Mouse (Mus musculus) ovary, postnatal 36 days (tissue): ENCODE measurements around the gene Dst.
A peak's percentile ranks its signal among the peaks of the same experiment; 100 is the strongest.

ENCODE experiments used
- DNase-seq: peaks from one replicate; pipeline ENCODE4 v3.0.0; 2022; ENCODE audit warnings: low spot score, mixed read lengths

Gene Dst

DNA sequence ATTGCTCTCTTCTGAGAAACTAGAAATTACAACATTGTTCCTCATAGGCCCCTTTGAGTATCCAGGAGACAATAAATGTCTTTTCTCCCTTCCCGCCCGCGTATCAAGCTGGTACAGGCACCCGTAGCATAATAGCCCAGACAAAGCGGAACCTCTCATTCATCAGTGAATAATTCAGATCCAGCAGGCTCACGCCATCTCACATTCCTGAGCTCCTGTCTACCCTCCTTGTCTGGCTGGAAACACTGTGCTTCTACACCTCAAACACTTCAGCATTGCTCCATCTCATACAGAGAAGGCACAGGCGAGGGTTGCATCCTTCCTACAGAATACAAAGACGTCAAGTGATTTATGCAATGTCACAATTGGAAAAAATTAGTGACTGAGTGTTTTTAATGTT is 23.8 kb downstream of the Dst start:
- DNase-seq, result no peak

DNA sequence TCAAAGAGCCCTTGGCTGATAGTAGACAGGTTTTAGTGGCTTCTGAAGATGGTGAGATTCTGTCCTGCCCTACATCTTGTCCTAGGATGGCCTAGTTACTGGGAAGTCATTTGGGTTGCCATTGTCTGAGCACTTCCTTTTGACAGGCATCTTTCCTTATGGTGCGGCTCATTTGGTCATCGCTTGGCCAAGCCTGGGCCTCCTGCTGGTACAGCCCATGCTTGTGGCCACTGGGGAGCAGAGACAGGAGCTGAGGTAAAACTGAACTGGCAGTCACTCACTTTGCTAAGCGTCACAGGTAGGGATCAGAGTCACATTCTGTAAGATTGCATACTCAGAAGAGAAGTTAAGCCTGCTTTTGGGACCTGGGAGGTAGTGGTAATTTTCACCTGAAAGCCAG is 24.2 kb downstream of the Dst start:
- DNase-seq, result no peak

DNA sequence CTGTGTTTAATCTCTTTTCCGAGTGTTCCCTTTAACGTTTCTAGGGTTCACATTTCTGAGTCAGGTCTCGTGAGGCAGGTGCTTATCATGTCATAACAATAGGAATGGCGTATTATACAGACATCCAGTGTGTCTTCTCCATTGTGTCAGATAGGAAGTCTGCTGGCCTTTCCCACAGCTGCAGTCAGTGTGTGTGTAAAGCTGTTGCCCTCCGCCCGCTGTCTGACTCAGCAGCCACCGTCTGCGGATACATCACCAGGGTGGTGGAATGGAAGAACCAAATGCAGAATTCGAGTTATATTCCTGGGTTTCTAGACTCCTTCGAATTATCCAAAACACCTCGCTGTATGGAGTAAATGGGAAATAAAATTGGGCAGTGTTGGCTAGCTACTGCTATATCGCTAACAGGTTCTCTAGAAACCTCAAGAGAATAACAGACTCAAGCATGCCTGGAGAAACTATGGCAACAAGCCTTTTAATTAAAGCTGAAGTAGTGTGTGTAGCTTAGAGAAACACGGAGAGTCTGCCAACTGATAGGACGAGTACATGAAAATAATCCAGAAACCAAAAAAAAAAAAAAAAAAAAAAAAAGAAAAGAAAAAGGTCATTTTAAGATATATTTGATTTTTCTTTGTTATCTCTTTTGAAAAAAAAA is 24.9 kb downstream of the Dst start:
- no peak for DNase-seq

DNA sequence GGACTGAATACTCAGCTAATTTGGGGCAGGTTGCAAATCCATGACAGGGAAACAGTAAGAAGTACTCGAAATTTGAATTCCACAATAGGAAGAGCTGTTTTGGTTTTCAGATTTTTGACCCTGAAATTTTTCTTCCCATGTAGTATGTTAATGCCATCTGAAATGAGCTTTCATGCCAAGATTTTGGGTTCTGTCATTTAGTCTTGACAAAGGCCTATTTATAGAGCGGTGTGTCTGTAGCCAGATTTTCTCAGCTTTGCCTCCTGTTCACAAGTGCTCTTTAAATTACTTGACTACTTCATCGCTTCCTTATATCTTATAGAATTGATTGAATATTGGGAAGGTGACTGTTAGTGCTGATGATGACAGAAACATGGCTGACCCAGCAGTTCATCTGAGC is 27.9 kb downstream of the Dst start:
- DNase-seq, result no peak

DNA sequence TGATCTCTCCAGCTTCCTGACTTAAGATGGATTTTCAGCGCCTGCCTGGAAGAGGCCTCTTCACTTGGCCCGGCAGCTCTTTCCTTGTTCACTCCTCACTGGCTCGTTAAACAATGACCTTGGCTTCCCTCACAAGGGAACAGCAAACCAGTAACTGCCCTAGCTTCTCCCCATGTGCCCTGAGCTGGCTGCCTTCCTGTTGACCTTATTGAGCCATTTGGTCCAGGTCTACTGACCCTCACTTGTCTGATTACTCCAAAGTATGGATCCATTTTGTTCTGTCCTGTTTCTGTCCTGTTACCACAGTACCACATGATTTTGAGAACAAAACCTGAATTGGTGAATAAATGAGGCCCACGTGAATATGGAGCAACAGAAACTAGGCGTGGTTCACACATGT is 31.8 kb downstream of the Dst start:
- no peak for DNase-seq

DNA sequence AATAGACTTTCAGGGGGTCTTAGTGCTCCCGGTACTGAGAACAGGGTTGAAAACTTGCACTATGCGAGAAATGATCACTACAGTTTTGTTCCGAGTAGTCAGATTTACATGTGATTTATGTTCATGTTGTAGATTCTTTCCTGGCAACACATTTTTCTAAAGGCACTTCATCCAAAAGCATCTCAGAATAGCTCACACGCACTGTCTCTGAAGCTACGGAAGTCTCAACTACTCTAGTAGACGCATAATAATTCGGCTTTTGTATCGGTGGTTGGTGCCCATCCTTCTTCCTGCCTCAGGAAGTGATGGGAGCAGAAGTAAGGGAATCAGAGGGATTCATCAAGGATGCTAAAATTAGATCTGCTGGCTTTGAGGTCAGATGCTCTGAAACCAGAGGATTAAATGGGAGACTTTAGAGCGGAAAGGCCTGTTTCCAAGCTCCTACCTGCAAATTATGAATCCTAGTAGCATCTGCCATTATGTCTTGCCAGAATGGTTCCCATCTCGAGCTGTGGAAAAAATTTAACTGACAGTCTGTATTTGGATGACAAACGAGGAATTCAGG is 32.4 kb downstream of the Dst start:
- DNase-seq, result no peak

DNA sequence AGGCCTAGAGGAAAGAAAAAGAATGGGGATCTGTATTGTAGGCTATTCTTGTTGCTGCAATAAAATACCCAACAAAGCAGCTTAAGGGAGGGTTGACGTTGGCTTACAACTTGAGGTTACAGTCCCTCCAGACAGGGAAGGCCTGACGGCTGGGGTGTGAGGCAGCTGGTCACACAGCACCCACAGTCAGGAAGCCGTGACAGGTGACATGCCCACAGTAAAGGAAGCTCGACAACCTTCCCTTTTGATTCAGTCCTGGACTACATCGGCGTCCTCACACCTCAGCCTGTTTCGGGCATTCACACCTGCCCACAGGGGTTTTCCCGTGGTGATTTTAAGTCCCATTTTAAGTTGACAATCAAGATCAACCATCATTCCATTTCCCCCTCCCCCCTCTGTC is 34.6 kb downstream of the Dst start:
- DNase-seq, result no peak

DNA sequence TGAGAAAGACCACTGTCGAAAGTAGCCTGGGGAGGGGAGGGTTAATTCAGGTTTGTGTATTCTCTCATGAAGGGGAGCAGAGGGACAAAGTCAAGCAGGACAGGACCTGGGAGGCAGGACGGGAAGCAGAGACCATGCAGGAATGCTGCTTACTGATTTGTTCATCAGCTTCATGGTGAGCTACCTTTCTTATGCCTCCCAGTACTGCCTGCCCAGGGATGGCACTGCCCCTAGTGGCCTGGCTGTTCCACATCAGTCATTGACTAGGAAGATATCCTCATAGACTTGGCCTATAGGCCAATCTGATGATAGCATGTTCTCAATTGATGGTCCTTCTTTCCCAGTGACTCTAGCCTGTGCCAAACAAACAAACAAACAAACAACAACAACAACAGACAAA is 35.9 kb downstream of the Dst start:
- no peak for DNase-seq

DNA sequence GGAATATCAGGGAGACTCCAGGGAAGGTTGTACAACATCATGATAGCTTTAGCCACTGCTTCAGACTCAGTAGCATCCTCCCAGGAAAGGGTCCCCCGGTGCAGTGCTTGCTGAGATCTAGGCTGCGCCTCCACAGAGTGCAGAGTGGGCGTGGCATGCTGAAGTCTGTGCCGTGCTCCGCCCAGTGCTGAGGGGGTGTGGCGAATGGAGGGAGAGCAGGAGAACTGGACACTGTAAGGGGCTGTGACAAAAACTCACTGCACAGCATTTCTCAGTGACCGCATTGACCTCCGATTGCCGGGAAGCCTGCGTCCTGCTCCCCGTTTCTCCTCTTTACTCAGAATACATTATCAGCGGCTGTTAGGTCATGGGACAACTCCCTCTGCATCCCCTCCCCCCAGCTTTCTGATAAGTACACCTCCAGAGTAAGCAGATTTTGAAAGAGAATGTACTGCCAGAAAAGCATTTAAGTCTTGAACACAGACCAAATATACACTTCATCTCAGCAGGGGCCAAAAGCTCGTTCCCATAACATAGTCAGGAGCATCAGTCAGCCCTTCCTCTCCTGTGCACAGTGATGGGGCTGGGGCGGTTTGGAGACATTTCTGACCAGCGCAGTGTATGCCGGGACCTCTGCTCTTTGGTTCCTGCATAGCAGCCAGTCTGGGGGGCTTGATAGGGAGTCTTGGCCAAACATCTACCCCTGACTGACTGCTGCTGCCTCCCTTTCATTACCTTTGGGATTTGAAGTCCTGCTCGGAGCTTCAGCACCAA is 37.1 kb downstream of the Dst start:
- peak; percentile 71 for DNase-seq

DNA sequence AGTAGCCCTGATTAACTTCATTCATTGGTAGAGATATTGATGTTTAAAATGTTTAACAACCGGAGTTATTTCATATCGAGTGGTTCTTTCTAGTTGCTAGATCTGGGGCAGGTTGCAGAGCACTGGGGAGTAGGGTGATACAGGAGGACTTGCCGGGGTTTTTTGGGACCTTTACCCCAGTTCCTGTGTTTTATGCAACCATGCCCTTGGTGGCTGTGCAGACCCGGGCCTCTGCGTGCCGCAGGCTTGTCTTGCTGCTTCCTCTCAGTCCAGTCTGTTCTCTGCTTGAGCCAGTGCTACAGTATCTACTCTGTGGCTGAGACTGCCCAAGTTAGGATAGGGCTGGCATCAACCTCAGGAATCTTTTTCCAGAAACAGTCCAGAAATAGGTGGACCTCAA is 37.7 kb downstream of the Dst start:
- DNase-seq, result no peak

DNA sequence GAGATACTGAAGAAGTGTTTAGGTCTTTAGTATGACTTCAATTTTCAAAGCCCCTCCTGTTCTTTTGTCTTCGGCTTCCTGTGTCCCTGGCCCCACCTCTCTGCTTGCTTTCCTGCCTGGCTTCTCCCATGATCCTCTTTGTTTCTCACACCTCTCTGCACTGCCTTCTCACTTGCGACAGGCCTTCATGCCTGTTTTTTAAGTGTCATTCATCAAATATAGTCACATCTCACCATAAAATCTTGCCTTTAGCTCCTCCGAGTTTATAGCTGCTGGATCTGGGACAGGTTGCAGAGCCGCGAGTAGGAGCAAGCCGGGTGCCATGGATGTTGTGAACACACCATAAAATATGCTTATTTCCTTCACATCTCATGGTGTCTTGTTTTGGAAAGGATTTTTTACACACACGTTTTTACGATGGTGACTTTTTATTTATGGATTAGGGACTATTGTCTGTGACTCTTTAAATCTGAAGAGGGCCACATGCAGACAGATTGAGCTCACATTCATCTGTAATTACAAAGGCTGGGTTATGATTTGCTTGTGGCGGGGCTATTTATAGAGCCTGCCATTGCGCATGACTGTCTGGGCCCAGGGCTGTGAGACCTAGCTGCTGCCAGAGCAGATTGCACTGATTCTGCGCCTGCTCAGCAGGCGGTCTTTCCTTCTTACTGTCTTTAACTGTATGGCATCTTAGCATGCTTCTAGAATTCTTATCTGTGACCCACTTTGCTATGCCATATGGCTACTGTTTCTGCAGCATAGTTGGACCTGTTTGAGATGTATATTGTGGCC is 38.8 kb downstream of the Dst start:
- no peak for DNase-seq

DNA sequence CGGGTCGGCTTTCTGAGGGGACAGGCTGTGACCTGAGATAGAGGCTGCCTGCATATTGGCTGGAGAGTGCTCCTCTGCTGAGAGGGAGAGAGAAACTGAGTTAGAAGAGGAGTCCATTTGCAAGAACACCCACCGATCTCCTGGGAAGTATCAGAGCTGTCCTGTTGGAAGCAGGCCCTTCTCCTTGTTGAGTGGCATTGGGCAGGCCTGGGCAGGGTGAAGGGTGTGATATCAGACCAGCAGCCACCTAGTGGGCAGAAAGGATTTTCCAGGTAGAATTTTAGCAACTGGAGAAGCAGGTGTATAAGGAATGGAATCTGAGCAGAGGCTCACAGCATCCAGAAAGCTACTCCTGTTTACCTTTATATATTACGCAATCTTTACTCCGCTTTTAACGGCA is 39.8 kb downstream of the Dst start:
- no peak for DNase-seq

DNA sequence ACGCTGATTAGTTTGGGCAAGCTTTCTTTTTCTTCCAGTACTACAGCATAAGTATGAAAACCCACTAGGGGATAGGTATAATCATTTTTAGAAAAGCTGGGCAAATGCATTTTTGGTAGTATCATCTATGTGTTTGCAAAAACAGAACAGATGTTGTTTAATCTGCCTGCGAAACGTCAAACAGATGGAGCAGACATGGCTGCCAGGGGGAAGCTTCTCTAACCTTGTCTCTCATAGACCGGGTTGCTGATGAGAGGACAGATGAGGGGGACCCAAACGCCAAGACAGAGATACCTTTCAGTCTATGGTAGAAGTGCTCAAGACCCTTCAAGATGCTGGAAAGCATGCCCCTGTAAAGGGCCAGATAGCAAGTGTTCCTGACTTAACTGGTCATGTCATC is 40.5 kb downstream of the Dst start:
- no peak for DNase-seq

DNA sequence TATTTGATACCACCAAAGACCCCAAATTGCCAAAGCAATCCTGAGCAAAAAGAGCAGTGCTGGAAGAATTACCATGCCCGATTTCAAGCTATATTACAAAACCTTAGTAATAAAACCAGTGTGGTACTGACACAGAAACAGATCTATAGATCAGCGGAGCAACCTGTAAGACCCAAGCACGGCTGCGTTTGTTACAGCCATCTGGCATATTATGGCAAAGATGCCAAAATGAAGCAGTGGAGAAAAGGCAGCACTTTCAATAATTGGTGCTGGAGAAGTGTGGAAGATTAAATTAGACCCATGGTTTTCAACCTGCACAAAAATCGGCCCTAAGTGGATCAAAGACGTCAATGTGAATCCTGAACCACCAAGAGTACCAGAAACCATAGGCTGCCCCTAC is 47.6 kb downstream of the Dst start:
- no peak for DNase-seq

DNA sequence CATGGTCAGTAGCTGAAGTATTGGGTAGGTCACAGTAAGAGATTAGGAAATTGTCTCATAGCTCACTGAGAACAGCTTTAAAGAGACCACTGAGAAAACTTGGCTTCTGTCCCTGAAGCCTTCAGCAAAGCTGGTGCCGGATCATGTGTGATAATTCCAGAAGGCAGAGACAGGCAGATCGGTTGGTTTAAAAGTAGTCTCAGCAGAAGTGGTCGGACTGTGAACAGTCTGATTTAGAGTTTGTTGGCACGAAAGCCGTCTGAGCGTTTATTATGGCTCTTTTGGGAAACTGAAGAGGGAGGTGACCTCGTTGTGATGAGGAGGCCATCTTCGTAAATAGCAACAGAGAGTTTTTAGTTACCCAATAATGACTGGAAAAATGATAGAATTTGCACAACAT is 52.4 kb downstream of the Dst start:
- DNase-seq, result no peak

DNA sequence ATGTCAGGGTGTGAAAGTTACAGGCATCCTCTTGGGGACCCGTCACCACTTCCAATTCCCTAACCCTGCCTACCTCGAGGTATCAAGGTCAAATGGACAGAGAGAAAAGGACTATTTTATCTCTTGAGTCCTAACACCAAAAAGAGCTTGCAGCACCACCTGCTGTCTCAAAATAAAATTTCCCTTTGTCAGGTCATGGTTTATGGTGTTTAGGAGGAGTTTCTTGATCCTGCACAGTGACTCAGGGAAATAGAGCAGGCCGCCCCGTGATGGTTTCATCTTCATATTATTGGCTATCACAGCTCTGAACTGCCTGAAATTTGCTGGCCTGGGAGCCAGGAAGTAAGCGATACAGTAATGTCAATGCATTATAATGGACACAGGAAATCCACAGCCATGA is 56.6 kb downstream of the Dst start:
- DNase-seq, result no peak

DNA sequence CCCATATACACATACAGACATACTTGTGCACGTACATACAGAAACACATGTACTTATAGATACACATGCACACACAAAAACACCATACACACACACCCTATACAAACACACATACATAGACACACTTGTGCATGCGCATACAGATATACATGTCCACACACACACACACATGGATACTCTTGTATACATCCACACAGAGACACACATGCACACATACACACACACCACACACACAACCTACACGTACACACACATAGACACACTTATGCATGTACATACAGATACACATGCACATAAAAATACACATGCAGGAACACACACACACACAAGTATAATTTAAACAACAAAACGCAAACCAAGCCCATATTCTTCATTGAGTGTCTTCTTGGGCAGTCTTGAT is 57.8 kb downstream of the Dst start:
- no peak for DNase-seq

DNA sequence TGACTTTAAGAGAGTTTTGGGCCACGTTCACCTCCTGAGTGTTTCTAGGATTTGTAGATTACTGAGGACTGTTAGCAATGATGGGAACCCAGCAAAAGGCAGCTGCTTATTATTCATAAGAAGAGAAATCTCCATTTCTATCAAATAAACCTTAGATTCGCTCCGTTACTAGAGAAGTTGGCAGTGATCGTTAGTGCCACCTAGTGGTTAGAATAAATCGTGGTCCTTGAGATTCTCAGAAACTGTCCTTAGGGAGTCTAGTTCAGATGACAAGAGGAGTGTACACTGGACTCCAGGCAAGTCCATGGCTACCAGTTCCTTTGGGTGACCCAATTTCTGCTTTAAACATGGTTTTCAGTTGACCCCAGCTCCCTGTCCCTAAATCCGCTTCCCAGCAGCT is 58.3 kb downstream of the Dst start:
- no peak for DNase-seq

DNA sequence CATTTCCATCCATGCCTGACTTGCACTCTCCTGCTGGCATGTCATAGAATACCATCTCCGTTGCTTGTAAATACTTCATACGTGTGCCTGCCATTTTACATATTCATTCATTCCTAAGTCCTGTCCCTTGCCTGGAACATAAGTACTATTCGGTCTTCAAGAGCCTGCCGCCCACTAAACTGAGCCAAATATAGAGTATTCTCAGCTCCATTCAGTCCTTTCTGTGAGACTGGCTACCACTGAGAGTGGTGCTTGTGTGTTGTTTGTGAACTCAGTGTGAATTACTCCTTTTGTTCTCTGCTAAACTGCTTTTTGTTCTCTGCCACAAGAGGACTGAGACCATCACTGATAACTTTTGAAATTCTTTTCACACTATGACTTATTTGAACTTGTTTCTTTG is 59.2 kb downstream of the Dst start:
- DNase-seq, result no peak

DNA sequence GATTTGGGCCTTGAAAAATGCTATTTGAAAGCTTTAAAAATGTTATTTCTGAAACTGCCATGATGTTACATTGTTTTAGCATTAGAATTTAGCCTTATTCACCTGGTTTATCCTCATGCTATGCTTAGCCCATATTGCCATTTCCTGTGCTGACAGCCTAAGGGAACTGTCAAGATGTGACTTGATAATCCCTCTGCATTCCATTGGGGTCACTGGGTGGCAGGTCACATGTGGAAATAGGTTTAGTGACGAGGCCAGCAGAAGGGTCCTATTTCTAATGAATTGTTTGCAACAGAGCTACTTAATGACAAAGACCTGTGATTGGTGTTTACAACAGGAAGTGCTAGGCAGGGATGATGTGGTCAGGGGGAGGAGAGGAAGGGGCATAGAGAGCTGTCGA is 61.9 kb downstream of the Dst start:
- DNase-seq, result no peak

DNA sequence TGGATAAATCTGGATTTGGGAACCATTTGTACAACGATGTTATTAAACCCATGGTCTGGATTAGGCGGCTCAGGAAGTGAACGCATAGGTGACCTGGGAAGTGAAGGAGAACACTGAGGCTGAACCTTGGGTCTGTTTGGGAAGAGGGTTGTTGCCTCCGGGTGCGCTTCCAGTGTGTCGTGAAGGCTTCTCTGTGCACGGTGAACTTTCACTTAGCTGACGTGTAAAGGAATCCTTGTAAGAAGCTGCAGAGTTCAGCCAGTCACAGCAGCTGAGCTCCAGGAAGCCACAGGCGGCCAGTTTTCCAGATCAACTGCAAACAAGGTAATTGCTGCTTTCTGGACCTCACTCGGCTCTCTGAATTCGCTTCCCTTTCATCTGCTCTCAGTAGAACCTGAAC is 66.4 kb downstream of the Dst start:
- no peak for DNase-seq

DNA sequence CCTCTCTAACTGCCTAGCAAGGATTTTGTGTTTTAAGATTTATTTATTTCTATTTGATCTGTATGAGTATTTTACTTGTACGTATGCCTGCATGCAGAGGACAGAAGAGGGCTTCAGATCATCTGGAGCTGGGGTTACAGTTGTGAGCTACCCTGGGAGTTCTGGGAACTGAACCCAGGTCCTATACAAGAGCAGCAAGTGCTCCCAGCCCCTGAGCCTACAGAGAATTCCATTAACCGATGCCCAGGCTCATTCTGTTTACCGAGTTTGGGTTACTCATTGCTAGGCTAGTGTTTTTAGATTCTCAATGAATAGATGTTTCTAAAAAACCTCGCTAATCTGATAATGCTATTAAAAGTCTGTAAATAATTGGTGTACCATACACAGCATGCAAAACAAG is 67.3 kb downstream of the Dst start:
- no peak for DNase-seq

DNA sequence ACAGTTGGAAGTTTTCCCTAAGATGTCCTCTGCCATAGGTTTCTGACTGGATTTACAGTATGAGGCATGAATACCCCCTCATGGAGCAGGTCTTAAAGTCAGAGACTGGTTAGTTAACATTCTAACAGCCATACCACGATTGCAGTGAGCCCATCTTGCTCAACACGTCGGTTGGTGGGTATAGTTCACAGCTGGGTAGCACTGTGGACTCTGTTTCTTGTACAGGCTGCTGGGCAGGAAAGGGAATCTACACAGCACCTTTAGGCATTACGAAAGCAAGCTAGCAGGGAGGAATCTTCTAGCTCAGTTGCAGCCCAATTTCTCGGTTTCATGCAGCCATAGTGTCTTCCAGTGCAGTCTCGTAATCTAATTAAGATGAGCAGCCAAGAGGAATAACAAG is 69.8 kb downstream of the Dst start:
- no peak for DNase-seq
